Mouse (Mus musculus) neural tube, embryonic 15.5 days (tissue): Measurements from ENCODE around the gene Coa4. TPM values are rescaled to one million over a fixed set of nuclear protein-coding genes. Genes with fewer than 3 reads are reported as not detected.
A peak's percentile ranks its signal among the peaks of the same experiment; 100 is the strongest.

Source experiments
- ATAC-seq: fragments of 200-750 bp; cut with Nextera tagmentation; 2 replicates; pipeline ENCODE4 v1.8.0; 2017; ENCODE audit warnings: mild to moderate bottlenecking, moderate TSS enrichment, moderate library complexity; ENCODE audit not compliant: low FRiP score
- H3K27ac ChIP-seq: fragments of 300-500 bp; sonication (generic); replicated peaks from 2 replicates; pipeline ENCODE4 v1.5.1; 2015; ENCODE audit warnings: mild to moderate bottlenecking, inconsistent platforms
- H3K27me3 ChIP-seq: fragments of 300-500 bp; sonication (generic); replicated peaks from 2 replicates; pipeline ENCODE4 v1.6.1; 2015; ENCODE audit warnings: inconsistent platforms
- H3K36me3 ChIP-seq: fragments of 300-500 bp; sonication (generic); 2 replicates; pipeline ENCODE4 v1.6.1; 2015; ENCODE audit warnings: inconsistent platforms
- H3K4me1 ChIP-seq: fragments of 300-500 bp; sonication (generic); 2 replicates; pipeline ENCODE4 v1.6.1; 2015; ENCODE audit warnings: inconsistent platforms
- H3K4me2 ChIP-seq: fragments of 300-500 bp; sonication (generic); 2 replicates; pipeline ENCODE4 v1.6.1; 2015; ENCODE audit warnings: inconsistent platforms, mild to moderate bottlenecking, moderate library complexity
- H3K4me3 ChIP-seq: fragments of 300-500 bp; sonication (generic); replicated peaks from 2 replicates; pipeline ENCODE4 v1.5.1; 2015; ENCODE audit warnings: mild to moderate bottlenecking, inconsistent platforms
- H3K9ac ChIP-seq: fragments of 300-500 bp; sonication (generic); replicated peaks from 2 replicates; pipeline ENCODE4 v1.6.1; 2015; ENCODE audit warnings: mild to moderate bottlenecking, inconsistent platforms
- H3K9me3 ChIP-seq: fragments of 300-500 bp; sonication (generic); replicated peaks from 2 replicates; pipeline ENCODE4 v1.6.1; 2016; ENCODE audit warnings: inconsistent platforms
- WGBS: fragments of 180-500 bp; shearing (Covaris S2); methylation state at CpG from one replicate; pipeline ENCODE4 v1.1.7; 2015; ENCODE audit warnings: mixed read lengths; 5-methylcytosine and 5-hydroxymethylcytosine counted together
- polyA plus RNA-seq: library from polyadenylated mRNA; unstranded; fragments of >200 nt; fragmentation: Nextera tagmentation; extraction: Ambion mirVana; gene quantifications from 2 replicates; pipeline ENCODE4 v1.2.1, GENCODE M21; 2015

The Coa4 gene
- polyA plus RNA-seq, 1 experiment from 2014 or later: 16.9 TPM

DNA sequence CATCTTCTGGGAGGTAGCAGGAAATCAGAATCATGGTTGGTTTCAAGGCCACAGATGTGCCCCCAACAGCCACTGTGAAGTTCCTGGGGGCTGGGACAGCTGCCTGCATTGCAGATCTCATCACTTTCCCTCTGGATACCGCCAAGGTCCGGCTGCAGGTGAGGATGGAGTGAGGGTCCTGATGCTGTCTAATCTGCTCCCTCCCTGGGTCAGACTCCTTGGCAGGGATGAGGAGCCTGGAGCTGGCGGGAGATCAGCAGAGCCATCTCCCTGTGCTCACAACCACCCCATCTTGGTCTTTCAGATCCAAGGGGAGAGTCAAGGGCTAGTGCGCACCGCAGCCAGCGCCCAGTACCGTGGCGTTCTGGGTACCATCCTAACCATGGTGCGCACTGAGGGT is 40.1 kb upstream of the Coa4 start:
- H3K36me3 ChIP-seq: no peaks in the 10 kb centered on the region
- no peak for ATAC-seq
- H3K4me2 ChIP-seq: no peak overlapping the region
- H3K4me3 ChIP-seq: no peak overlapping the region
- no peaks in the 10 kb centered on the region for H3K9me3 ChIP-seq
- H3K4me1 ChIP-seq: peaks cover 42% of the 10 kb centered on the region
- peaks cover 6% of the 10 kb centered on the region; the same call in 1 of the 2 replicates for H3K27me3 ChIP-seq
- WGBS: over 99% methylated on average over 9 of the region's 9 CpGs
- H3K9ac ChIP-seq: no peak overlapping the region
- peak overlapping the region; percentile 82; the same call in 1 of the 2 replicates for H3K27ac ChIP-seq

DNA sequence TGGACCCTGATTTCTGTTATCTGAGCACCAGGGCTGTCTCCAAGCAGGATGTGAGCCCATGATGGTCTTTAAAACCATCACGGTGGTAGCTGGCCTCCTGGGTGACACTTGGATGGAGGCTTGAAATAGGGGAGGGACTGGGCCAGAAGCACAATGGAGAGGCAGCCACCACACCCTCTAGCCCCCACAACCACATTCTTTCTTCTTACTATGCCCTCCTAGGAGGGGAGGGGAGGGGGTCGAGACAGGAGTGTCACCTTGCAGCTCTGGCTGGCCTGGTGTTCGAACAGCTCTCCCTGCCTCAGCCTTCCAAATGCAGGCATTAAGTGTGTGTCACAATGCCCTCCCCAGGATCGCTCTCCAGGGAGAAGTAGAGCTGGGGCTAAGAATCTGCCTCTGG is 39.5 kb upstream of the Coa4 start:
- Histone ChIP-seq H3K9me3 (no peaks in the 10 kb centered on the region), H3K36me3 (no peaks in the 10 kb centered on the region), H3K27ac (no peak overlapping the region), H3K9ac (no peak overlapping the region), H3K4me3 (no peak overlapping the region), H3K27me3 (peaks cover 6% of the 10 kb centered on the region; the same call in 1 of the 2 replicates), H3K4me2 (no peak overlapping the region), H3K4me1 (peaks cover 39% of the 10 kb centered on the region)
- ATAC-seq: no peak
- WGBS: 87% methylated on average over 4 of the region's 4 CpGs

DNA sequence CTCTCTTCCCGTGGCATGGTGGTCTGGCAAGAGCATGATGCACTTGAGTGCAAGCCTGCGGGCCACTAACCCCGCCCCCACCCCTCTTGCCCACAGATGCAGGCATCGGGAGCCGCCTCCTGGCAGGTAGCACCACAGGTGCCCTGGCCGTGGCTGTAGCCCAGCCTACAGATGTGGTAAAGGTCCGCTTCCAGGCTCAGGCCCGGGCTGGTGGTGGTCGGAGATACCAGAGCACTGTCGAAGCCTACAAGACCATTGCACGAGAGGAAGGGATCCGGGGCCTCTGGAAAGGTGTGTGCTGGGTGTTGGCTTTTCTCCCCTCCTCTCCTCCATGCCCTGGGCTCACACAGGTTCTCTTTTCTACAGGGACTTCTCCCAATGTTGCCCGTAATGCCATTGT is 38.9 kb upstream of the Coa4 start:
- no peak overlapping the region for H3K4me3 ChIP-seq
- H3K4me2 ChIP-seq: no peak overlapping the region
- WGBS: 93% methylated on average over 13 of the region's 13 CpGs
- no peak for ATAC-seq
- peaks cover 33% of the 10 kb centered on the region for H3K4me1 ChIP-seq
- H3K36me3 ChIP-seq: no peaks in the 10 kb centered on the region
- H3K9me3 ChIP-seq: no peaks in the 10 kb centered on the region
- H3K27ac ChIP-seq: no peak overlapping the region
- no peak overlapping the region for H3K9ac ChIP-seq
- no peaks in the 10 kb centered on the region for H3K27me3 ChIP-seq

DNA sequence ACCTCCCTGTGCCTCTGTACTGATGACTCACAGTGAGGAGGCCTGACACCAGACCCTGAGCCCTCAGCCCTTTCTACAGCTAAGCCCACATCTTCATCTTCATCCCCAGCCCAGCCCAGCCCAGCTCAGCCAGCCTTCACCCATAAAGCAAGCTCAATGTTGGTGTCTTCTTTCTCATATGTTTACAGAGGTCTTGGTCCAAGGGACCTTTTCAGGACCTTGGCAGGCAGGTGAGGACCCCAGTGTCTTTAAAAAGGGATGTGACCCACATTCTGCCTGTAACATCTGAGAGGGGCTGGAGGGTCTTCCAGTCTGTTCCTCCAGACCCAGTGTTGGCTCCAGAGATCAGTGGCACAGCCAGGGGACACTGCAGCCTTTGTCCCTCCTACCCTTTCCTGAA is 37.4 kb upstream of the Coa4 start:
- Histone ChIP-seq H3K27me3 (no peaks in the 10 kb centered on the region), H3K27ac (no peak overlapping the region), H3K36me3 (no peaks in the 10 kb centered on the region), H3K9me3 (no peaks in the 10 kb centered on the region), H3K9ac (no peak overlapping the region), H3K4me3 (no peak overlapping the region), H3K4me2 (no peak overlapping the region), H3K4me1 (peaks cover 18% of the 10 kb centered on the region)
- no peak for ATAC-seq

DNA sequence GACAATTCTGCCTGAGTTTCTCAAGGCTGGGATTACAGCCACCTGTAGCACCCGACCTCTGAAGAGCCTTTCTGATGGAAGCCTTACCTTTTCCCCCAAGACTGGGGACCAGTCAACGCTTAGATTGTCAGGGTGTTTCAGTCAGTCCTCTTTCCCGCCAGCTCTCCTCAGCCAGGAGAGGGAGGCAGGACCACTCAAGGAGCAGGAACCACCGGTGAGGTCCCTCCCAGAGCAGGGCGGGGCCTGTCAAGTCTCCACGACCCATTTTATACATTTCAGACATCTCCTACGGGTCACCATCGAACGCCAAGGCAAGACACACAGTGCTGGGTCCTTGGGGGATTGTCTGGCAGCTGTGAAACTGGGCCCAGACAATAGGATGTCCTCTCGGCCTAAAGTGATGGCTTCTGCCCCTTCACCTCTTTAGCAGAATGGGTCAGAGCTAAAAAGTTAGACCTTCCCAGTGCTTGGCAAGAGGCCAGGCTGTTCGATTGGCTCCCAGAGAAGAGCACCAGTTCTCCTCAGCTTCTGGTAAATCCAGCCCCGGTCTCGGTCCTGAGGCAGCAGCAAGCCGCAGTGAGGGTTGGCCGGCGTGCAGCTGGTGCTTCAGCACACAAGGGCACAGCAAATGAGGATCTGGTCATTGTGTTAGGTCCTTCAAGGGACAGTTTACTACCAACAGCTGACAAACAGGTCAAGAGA is 36.4 kb upstream of the Coa4 start:
- WGBS: 72% methylated on average over 16 of the region's 16 CpGs
- Histone ChIP-seq H3K9ac (no peak overlapping the region), H3K4me2 (no peak overlapping the region), H3K9me3 (no peaks in the 10 kb centered on the region), H3K4me1 (peaks cover 11% of the 10 kb centered on the region), H3K27ac (no peak overlapping the region), H3K27me3 (no peaks in the 10 kb centered on the region), H3K4me3 (no peak overlapping the region), H3K36me3 (no peaks in the 10 kb centered on the region)
- no peak for ATAC-seq

DNA sequence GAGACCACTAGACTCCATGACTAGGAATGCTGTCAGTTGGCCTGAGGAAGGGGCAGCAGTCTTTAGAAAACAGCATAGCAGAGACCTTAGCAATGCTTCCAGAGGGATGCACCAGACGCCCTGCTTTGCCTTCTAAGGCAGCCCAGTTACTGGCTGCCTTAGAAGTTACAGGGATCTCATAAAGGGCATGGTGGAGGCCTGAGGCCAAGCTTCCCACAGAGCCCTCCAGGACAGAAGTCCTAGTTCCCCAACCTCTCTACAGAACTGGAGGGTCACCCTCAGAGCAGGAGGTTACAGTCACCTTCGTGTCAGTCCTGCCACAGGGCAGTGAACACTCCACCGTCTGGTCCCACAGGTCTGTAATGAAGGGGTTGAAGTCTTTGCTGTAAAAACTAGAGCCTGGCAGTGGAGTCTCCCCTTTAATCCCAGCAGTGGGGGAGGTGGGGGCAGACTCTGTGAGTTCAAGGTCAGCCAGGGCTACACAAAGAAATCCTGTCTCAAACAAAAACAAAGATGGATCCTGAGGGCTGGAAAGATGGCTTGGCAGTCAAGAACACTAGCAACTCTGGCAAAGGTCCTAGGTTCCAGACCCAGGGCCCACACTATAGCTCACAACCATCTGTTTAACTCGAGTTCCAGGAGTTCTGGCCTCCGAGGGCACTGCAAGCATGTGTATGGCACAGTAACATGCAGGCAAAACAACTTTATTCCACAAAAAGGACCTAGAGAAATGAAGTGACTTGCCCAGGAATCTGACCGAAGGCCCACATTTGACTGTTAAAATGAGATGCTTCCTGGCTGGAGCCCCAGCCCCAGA is 35.6 kb upstream of the Coa4 start:
- no peak overlapping the region for H3K27ac ChIP-seq
- no peak for ATAC-seq
- no peaks in the 10 kb centered on the region for H3K27me3 ChIP-seq
- WGBS: 71% methylated on average over 6 of the region's 6 CpGs
- H3K9ac ChIP-seq: no peak overlapping the region
- H3K9me3 ChIP-seq: no peaks in the 10 kb centered on the region
- H3K4me3 ChIP-seq: no peak overlapping the region
- H3K36me3 ChIP-seq: no peaks in the 10 kb centered on the region
- peaks cover 3% of the 10 kb centered on the region for H3K4me1 ChIP-seq
- no peak overlapping the region for H3K4me2 ChIP-seq

DNA sequence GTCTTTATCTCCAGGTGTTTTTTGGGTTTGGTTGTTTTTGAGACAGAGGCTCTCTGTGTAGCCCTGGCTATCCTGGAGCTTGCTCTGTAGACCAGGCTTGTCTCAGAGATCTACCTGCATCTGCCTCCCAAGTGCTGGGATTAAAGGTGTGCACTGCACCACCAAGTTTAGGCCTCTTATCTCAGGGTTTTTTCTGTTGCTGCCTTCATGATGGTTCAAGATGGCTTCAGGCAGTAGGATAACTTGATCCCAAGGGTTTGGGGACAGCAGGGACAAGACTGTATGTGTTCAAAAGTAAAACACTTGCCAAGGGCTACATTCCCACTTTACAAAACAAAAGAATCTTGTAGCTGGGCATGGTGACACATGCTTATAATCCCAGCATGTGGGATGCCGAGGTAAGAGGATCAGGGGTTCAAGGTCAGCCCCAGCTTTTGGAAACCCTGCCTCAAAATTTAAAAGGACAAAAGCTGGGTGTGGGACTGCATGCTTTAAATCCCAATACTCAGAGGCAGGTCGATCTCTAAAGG is 35.0 kb upstream of the Coa4 start:
- no peaks in the 10 kb centered on the region for H3K4me1 ChIP-seq
- no peak overlapping the region for H3K9ac ChIP-seq
- 71% methylated on average over 2 of the region's 2 CpGs for WGBS
- H3K27me3 ChIP-seq: no peaks in the 10 kb centered on the region
- H3K9me3 ChIP-seq: no peaks in the 10 kb centered on the region
- no peak for ATAC-seq
- no peak overlapping the region for H3K4me3 ChIP-seq
- no peak overlapping the region for H3K27ac ChIP-seq
- H3K4me2 ChIP-seq: no peak overlapping the region
- no peaks in the 10 kb centered on the region for H3K36me3 ChIP-seq

DNA sequence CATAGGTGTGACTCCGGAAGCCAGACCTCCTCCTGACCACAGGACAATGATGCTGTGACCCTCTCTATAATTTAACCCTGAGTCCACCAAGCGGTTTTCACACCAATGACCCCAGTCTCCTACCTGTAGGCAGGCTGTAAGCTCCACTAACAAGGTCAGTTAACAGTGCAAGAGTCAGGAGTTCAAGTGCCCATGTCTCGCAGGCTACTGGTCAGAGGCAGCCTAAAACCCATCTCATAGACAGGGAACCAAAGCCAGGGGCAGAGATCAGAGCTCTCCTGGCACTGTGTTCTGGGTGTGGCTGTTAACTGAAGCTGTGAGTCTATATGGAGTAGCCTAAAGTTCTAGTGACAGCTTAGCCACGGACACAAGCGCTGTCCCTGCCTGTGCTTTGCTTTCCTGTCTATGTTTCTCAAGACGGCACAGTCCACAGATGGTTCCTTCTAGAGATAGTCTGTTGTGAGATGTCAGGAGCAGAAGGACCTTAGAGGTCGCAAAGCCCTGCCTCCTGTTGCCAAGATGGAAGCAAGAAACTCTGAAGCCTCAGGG is 34.4 kb upstream of the Coa4 start:
- no peak overlapping the region for H3K27ac ChIP-seq
- no peaks in the 10 kb centered on the region for H3K36me3 ChIP-seq

DNA sequence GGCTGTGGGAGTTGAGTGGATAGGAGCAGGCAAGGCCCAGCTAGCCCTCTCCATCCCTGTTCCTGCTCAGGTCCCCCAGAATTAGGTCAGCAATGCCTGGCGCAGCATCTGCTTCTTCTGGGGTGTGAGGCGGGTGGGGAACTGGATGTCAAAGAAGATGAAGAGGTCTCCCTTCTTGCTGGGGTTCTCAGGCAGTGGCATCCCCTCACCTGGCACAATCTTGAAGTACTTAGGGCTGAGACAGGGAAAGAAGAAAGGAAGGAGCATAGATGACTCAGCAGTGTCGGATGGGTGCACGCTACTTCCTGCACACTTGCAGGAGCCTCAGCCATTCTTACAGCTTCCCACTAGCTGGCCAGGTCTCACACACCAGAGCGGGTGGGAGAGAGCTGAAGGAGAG is 33.8 kb upstream of the Coa4 start:
- no peaks in the 10 kb centered on the region for H3K4me1 ChIP-seq
- no peaks in the 10 kb centered on the region for H3K9me3 ChIP-seq
- no peak overlapping the region for H3K4me3 ChIP-seq
- ATAC-seq: no peak
- H3K4me2 ChIP-seq: no peak overlapping the region
- no peak overlapping the region for H3K27ac ChIP-seq
- H3K27me3 ChIP-seq: no peaks in the 10 kb centered on the region
- H3K36me3 ChIP-seq: no peaks in the 10 kb centered on the region
- H3K9ac ChIP-seq: no peak overlapping the region
- WGBS: 88% methylated on average over 5 of the region's 5 CpGs

More for the DNA sequence above, 34.4 kb upstream of the Coa4 start:
- Histone ChIP-seq H3K9ac (no peak overlapping the region), H3K27me3 (no peaks in the 10 kb centered on the region), H3K4me2 (no peak overlapping the region), H3K9me3 (no peaks in the 10 kb centered on the region), H3K4me1 (no peaks in the 10 kb centered on the region), H3K4me3 (no peak overlapping the region)
- ATAC-seq: no peak
- 88% methylated on average over 7 of the region's 7 CpGs for WGBS

DNA sequence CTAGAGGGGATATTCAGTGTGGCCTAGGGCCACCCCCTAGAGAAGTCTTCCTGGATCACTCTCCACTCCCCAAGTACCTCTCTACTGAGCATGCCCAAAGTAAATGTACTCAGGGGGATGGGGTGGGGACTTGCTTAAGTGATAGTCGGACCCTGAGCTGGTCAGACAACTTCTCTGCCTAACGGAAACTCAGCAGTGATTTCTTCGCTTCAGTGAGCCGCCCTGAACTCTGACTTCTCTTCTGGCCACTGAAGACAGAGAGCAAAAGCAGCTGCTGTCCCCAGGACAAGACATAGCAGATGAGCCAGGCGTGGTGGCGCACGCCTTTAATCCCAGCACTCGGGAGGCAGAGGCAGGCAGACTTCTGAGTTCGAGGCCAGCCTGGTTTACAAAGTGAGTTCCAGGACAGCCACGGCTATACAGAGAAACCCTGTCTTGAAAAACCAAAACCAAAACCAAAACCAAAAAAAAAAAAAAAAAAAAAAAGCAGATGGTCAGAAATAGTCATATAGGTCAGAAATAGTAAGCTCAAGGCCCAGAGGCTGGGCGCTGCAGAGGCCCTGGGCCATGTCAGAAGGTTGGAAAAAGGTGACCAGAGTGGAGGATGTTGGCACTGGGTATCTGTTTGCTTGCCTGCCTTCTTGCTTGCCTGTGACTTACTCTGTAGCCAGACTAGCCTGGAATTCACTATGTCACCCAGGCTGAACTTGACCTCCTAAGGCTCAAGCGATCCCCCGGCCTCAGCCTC is 32.0 kb upstream of the Coa4 start:
- WGBS: 87% methylated on average over 13 of the region's 13 CpGs

DNA sequence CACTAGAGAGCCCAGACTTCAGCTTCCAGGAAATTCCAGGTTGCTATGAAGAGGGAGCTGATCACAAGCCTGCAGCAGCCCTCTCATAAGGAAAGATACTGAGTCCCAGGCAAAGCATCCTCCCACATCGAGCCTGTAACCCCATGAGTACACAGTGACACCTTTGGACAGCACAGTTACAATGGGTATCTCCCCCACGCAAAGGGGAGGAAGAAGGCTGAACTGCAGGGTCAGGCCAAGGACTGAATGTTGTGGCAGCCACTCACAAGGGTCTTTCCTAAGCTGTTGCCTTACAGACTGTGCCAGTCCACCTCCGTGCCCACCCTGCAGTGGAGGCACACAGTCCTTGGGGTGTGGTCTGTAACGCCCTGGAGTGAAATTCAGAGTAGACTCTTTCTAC is 30.4 kb upstream of the Coa4 start:
- no peaks in the 10 kb centered on the region for H3K9me3 ChIP-seq
- H3K4me2 ChIP-seq: no peak overlapping the region
- 75% methylated on average over 4 of the region's 4 CpGs for WGBS
- ATAC-seq: no peak
- no peaks in the 10 kb centered on the region for H3K27me3 ChIP-seq
- no peak overlapping the region for H3K27ac ChIP-seq
- H3K4me1 ChIP-seq: peaks cover 3% of the 10 kb centered on the region; the same call in 1 of the 2 replicates
- H3K9ac ChIP-seq: no peak overlapping the region
- no peaks in the 10 kb centered on the region for H3K36me3 ChIP-seq
- H3K4me3 ChIP-seq: no peak overlapping the region

More for the DNA sequence above, 32.0 kb upstream of the Coa4 start:
- Histone ChIP-seq H3K9ac (no peak overlapping the region), H3K36me3 (no peaks in the 10 kb centered on the region), H3K4me2 (no peak overlapping the region), H3K27ac (no peak overlapping the region), H3K9me3 (no peaks in the 10 kb centered on the region), H3K4me3 (no peak overlapping the region), H3K4me1 (peaks cover 3% of the 10 kb centered on the region; the same call in 1 of the 2 replicates), H3K27me3 (no peaks in the 10 kb centered on the region)
- ATAC-seq: no peak
